Mouse (Mus musculus): ENCODE measurements around the gene Nhp2.

DNA sequence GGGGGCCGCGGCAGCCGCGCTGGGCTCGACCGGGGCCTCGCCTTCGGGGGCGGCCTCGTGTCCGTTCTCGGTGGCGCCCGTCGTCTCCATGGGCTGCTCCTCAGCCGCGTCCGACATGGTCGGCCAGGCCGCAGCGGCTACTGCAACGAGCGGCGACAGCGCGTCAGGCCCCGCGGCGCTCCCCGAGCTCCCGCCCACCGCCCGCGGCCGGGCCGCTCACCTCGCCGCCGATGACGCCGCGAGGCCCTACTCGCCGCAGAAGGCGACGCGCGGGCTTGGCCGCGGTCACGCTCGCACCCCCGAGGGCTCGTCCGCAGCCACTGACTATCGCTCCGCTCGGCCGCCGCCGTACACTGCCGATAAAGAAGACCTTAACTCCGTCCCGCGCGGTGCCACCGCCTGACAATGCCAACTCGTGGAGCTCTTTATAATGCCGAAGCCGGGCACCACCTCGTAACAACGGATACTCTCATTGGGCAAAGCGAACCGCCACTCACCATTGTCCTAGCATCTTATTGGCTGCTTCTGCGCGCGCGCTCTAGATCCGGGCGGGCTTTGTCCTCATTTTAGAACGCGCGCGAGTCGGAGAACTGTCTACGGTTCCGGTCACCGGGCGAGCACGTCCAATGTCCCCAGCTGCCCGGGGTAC is 13.0 kb upstream of the Nhp2 start, which contains the start of gene Hnrnpab:
- TF ChIP-seq CTCF (conservative IDR thresholded peaks at IDR 0.05; ENCODE audit: low read length) (no peak), NANOG (IDR thresholded peaks at IDR 0.05; ENCODE audit: borderline replicate concordance, low read length) (no peak)

Measured in E14TG2a.4 (cell line).